Mouse (Mus musculus) v-Abl transformed pro-B cells (cell line): ENCODE measurements around the gene Strc.
"Not testable (repeated sequence)": the region's sequence is repeated elsewhere in the genome, so short reads cannot be mapped to it uniquely, and the experiment has no call there.

Source experiments
- in situ Hi-C, 2 experiments: fragments of 400-800 bp; cut with MboI; formaldehyde crosslinking; loops; one replicate each; pipeline ENCODE4 v1.15.1; 2025; ENCODE audit not compliant: unreplicated experiment in 2 of 2

The Strc gene

DNA sequence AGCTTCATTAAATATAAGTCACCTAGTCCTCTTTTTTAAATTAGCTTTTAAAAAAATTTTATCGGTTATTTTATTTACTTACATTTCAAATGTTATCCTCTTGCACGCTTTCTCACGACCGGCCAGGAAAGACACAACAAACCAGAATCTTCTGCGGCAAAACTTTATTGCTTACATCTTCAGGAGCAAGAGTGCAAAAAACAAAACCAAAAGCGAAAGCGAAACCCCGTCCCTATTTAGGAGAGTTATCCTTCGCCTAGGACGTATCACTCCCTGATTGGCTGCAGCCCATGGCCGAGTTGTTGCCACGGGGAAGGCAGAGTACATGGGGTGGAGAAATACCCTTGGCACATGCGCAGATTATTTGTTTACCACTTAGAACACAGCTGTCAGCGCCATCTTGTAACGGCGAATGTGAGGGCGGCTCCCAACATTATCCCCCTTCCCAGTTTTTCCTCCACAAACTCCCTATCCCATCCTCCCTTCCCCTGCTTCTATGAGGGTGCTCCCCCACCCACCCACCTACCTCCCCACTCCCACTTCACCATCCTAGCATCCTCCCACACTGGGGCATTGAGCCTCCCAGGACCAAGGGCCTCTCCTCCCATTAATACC is at the start of gene Strc:
Gene Strc (minus strand): TSS at position 208 of the 615 bp plus-strand sequence.
- in situ Hi-C loops: not testable (repeated sequence)

- in situ Hi-C loops: no loop called here
Observed at GRCm38 (mm10) chr2:121434854-121435253, 47.9 kb upstream of the Strc start.

DNA sequence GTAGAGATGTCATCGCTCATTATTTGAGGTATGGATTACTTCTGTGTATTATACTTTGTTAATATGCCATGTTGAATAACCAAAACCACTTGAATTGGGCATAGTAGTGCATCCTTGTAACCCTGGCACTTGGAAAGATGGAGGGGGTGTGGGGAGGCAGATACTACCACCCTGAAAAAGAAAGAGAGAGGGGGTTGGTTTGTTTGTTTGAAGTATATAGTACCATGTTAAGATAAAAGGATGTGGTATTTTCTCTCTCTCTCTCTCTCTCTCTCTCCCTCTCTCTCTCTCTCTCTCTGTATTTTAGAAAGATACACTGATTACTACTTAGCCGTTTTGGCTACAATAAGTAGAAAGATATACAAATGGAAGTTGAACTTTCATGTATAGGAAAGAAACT is 38.9 kb upstream of the Strc start:
- in situ Hi-C loops: no loop called here

DNA sequence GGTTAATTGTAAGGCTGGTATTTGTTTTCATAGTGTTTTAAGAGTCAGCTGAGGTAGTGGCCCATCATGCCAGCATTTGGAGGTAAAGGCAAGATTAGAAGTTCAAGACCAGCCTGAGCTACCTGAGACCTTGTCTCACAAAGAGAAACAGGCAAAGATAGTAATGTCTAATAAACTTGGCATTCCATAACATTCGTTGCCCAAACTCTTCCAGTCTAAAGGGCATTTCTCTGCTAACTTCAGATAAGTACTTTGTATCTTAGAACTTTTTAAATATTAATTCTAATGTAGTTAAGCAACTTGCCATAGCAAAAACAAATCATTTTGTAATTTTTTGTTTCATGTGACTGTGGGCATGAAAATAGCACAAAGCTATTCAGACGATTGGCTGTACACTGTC is 36.2 kb upstream of the Strc start:
- in situ Hi-C loops: no loop called here

- in situ Hi-C loops: no loop called here
Observed at GRCm38 (mm10) chr2:121418476-121418875, 31.5 kb upstream of the Strc start.

DNA sequence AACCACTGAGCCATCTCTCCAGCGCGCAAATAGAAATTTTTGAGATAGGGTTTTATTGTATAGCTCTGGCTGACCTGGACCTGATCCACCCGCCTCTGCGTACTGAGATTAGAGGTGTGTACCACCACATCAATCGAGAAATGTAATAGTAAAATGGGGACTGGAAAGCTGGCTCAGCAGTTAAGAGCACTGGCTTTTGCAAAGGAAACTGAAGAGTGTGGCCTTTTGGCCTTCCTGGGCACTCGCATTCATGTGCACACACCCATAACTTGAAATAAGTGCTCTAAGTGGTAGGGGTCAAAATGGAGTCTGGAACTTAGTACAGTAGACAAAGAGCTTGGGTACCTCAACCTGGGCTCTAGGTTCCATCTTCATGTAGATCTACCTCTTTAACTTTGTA is 29.4 kb upstream of the Strc start:
- in situ Hi-C loops: no loop called here

DNA sequence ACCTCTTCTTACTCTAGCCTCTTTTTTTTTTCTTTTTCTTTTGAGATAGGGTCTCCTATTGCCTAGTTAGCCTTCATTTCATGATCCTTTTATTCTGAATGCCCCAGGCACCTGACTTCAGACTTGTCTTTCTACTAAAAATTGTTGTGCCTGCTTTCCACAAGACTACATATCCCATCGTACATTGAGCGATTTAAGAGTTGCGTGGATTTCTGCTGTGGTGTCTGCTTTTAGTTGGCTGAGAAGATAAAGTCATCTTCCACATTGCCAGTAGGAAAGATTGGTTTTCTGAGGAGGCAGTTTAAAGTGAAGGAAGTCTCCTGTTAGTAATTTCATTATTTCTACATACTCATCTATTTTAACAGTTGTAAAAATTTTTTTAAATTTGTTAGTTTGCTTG is 28.6 kb upstream of the Strc start:
- in situ Hi-C loops: no loop called here

- in situ Hi-C loops: no loop called here
Observed at GRCm38 (mm10) chr2:121415103-121415502, 28.1 kb upstream of the Strc start.

DNA sequence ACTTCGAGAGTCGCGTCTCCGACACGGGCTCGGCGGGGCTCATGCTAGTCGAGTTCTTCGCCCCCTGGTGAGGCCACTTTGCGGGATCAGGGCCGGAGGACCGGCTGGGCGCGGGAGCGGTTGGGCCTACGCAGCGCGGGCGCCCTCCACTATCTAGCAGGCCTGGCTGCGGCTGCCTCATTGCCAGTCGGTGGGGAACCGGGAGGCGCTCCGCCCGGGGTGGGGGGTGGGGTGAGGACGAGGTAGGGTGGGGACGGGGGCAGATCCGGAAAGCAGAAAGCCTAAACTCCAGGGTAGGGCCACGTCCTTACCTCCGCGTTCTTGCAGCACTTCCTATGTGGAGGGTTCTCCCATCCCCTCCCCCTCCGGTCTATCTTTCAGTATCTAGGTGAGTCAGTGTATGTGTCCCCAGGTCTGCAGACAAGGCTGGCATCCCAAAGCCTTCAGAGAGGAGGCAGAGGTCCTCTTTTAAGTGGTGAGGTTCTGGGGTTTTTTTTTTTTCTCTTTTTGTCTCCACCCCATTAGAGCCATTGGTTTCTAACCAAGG is 27.2 kb upstream of the Strc start:
- in situ Hi-C loops: loop anchor here in 1 of 2 experiments (5.0 kb wide), 1 partner anchor 33 kb away; the partner anchor contains the start of gene Serf2

- in situ Hi-C loops: loop anchor here in 1 of 2 experiments (5.0 kb wide), 1 partner anchor 34 kb away; the partner anchor contains the start of gene Serf2
Observed at GRCm38 (mm10) chr2:121413387-121414042, 26.5 kb upstream of the Strc start, which contains the start of the genes Pdia3 and Catsper2. Gene Pdia3, plus strand, starts transcription at chr2:121413775. Gene Catsper2, minus strand, starts transcription at chr2:121413792.

- in situ Hi-C loops: loop anchor here in 1 of 2 experiments (5.0 kb wide), 1 partner anchor 34 kb away; the partner anchor contains the start of gene Serf2
Observed at GRCm38 (mm10) chr2:121412843-121413386, 25.9 kb upstream of the Strc start.

DNA sequence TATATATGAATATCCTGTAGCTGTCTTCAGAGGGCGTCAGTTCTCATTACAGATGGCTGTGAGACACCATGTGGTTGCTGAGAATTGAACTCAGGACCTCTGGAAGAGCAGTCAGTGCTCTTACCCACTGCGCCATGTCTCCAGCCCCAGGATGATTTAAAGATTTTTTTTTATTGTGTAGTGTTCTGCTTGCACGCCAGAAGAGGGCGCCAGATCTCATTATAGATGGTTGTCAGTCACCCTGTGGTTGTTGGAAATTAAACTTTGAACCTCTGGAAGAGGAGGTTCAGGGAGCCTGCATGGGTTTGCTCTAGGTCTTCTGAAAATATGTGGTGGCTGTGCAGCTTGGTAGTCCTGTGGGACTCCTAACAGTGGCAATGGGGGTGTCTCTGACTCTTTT is 21.2 kb upstream of the Strc start:
- in situ Hi-C loops: loop anchor here (5.0 to 10.0 kb wide), 2 partner anchors 74 to 427 kb away; no protein-coding TSS in a partner anchor

DNA sequence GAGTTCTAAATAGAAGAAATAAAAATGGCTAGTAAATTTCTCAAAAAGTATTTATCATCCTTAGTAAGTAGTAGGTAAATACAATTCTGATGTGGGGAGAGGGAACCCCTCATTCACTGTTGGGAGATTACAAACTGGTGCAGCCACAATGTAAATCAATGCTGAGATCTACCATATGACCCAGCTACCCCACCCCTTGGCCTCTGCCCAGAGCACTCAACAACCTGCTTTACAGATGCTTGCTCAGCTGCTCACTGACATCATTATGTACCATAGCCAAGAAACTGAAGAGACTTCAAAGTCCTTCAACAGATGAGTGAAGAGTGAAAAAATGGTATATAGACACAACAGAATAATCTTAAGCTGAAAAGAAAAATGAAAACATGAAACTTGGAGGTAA is 16.3 kb upstream of the Strc start:
- in situ Hi-C loops: loop anchor here in 1 of 2 experiments (10.0 kb wide), 1 partner anchor 432 kb away; no protein-coding TSS in a partner anchor

GRCm38 (mm10) chr2:121396624-121397023 is 9.7 kb upstream of the Strc start:
- in situ Hi-C loops: loop anchor here (5.0 to 10.0 kb wide), 2 partner anchors 354 to 362 kb away; partner anchors contain the start of gene Epb42 (in 1 of the 2)

DNA sequence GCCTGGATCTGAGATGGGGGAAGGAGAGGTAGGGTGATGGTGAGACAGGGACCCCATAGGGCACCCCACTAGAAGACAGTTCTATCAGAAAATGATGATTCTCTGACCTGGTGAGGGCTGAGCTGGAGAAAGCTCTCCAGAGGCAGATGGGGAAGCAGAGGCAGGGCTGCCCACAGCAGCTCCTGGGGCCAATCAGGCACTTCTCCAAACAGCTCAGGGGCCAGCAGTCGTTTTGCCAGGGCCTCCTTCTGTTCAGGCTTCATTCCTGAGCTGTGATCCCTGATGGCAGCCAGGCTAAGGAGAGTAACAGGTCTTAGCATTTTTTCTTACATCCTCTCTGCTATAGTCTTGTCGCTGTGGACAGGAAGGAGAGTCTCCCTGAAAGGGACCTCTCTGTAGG is 12.2 kb downstream of the Strc start:
- in situ Hi-C loops: no loop called here

- in situ Hi-C loops: no loop called here
Observed at GRCm38 (mm10) chr2:121372266-121372665, 14.7 kb downstream of the Strc start.

DNA sequence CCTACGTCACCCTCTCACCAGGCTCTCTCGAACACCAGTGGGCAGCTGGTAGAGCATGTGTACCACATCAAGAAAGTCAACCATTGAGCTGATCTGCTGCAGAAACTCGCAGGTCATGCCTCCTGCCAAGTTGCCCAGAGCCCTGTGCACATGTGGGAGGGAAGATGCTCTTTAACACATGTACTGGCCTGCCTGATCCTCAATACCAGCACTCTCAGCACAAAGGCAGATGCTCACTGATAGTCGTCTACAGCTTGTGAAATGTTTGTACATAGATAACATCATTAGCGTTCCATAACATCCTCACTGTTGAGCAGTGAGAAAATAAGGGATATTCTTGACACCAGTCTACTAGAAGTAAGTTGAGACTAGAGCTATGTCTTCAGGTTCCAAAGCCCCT is 16.0 kb downstream of the Strc start:
- in situ Hi-C loops: no loop called here

DNA sequence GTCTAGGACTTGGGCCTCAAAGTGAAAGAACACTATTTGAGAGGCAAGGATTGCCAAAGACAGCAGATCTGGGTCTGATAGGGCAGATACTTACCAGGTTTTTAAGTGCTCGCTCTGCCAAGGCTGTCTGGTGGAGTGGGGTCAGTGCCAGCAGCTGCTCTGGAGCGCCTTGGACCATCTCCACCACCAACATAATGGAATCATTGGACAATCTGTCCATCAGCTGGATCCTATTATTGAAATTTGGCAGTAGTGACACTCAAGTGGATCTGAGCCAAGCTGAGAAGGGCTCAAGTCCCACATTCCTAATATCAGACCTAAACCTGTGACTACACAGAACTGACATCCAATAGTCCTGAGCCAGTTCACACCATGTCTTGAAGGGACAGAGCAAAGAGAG is 18.1 kb downstream of the Strc start:
- in situ Hi-C loops: no loop called here

DNA sequence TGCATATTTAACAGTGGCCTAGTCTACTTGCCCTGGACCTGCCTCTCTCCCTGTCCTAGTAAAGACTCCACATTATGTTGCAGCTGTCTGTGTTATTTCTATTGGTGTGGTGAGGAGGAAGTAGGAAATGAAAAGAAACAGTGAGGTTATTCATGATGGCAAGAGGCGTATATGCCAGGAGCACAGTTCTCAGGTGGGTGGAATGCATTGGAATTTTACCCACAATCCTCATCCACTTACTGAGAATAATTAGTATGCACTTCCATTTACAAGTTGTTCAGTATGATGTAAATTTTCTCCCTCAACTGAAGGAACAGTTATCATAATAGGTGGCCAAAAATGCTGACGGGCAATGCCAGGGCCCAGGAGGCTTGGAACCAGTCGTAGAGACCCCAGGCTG is 23.3 kb downstream of the Strc start:
- in situ Hi-C loops: no loop called here

DNA sequence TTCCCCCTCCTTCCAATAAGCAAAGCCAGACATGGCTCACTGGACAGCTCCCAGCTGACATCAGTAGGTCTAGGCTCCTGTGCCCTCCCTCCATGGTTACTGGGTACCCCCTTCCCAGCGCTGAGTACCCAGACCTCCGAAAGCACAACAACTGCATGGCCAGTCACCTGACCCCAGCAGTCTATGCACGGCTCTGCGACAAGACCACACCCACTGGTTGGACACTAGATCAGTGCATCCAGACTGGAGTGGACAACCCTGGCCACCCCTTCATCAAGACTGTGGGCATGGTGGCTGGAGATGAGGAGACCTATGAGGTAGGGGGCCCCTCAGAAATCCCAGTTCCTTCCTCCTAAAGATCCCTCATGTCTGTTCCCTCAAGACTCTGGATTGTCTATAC is 27.5 kb downstream of the Strc start:
- in situ Hi-C loops: no loop called here

- in situ Hi-C loops: no loop called here
Observed at GRCm38 (mm10) chr2:121358381-121358780, 28.6 kb downstream of the Strc start.
